Mouse (Mus musculus): ENCODE data around the gene Tmem200b.

Tmem200b gene

DNA sequence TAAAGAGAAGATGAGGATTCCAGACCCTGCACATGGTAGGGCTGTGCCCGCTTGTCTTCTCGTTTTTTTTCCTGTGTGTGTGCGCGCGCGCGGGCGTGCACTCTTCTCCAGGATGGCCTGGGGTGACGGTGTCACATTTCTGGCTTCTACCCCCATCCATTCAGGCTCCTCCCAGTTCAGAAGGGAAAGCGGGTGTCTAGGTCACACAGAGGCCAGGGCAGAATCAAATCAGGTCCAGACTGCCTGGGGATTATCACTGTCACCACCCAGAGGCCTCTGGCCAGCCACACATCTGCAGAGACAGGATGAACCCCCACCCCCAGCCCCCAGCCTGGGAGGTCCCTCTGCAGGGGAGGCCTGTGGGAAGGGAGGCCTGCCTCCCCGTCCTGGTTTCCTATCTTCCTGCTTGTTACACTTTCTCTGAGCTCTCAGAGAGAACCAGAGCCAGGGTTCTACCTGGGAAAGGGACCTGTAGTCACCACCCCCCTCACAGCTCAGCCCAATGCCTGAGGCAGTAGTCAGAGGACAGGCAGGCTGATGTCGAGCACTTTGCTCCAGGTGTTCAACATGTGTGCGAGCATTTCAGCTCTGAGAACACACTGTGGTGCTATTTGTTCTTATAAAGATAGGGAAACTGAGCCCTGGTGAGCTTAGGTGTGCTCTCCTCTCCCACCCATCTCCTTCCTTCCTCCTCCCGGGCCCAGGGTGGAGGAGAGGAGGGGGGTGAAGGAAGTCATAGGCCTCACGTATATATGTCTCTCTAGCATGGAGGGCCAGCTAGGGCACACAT, 2.7 kb upstream of the Tmem200b start:
- TF ChIP-seq GATA4 (IDR thresholded peaks at IDR 0.05; ENCODE audit: insufficient replicate concordance, low read length), result peak; percentile 38; the same call in 1 of the 2 replicates

DNA sequence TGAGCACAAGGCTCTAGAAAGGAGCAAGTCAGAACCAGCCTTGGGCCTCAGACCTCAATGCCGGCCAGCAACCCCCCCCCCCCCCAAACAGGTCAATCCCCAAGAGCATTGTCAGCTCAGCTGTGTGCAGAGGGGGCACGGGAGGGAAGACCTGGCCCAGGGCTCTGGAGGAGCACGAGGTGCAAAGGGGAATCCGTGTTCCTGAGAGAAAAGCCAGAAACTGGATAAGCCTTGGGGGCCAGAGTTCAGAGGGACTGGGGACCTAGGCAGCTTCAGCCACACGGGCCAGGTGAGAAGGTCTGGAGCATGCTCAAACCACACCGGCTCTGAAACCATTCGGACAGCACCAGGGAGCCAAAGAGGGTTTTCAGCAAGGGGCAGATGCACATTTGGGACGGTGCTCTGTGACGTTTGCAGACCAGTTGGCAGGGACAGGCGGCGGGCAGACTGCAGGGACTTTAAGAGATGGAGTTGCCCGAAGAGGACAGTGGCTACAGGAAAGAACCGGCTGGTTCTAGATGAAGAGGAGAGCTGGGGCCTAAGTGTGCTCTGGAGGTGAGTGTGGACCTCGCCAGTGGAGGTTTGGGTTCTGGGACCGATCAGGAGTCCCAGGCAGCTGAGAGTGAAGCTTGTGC, 1.9 kb upstream of the Tmem200b start:
- TF ChIP-seq GATA4 (IDR thresholded peaks at IDR 0.05; ENCODE audit: insufficient replicate concordance, low read length), result no peak

- TF ChIP-seq GATA4 (IDR thresholded peaks at IDR 0.05; ENCODE audit: insufficient replicate concordance, low read length), result no peak
These were observed 1.4 kb upstream of the Tmem200b start for GRCm38 (mm10) chr4:131920141-131920594.

GRCm38 (mm10) chr4:131920595-131921351, 798 bp upstream of the Tmem200b start:
- TF ChIP-seq GATA4 (IDR thresholded peaks at IDR 0.05; ENCODE audit: insufficient replicate concordance, low read length), result peak; percentile 53; the same call in 1 of the 2 replicates

DNA sequence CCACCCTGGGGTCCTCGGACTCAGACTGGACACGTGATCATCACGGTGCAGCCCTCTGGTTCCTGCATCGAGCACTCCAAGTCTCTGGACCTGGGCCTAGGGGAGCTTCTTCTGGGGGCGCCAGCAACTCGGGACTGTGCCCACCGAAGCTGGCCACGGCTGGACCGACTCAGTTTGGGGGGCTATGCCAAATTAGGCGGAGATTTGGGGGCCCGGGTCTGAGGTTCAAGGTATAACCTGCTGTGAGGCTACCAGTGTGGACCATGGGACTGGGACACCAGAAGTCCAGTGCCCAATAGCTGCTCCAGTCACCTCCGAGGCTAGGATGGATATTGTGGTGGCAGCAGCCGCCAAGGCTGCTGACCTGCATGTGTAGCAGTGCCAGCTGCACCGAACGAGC, 833 bp downstream of the Tmem200b start:
- TF ChIP-seq GATA4 (IDR thresholded peaks at IDR 0.05; ENCODE audit: insufficient replicate concordance, low read length), result no peak

GRCm38 (mm10) chr4:131924096-131924810, 2.7 kb downstream of the Tmem200b start:
- TF ChIP-seq GATA4 (IDR thresholded peaks at IDR 0.05; ENCODE audit: insufficient replicate concordance, low read length), result no peak

DNA sequence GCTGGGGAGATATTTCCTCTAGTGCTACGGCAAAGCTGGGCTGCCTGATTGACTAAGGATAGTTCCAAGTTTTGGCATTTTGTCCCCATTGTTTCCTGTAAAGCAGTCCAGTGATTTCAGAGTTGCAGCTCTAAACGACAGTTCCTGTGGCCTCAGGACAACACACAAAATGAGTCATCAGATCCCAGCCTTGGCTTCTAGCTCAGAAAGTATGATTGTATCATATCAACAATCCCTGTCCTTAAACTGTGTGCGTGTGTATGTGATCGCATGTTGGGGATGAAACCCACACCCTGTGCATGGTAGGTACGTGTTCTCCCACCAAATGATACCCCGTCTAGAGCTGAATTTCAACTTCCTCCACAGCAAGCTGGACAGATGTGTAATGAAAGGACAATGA, 7.6 kb downstream of the Tmem200b start:
- TF ChIP-seq GATA4 (IDR thresholded peaks at IDR 0.05; ENCODE audit: insufficient replicate concordance, low read length), result no peak; the same call in 1 of the 2 replicates

GRCm38 (mm10) chr4:131939459-131939858, 17.9 kb downstream of the Tmem200b start:
- TF ChIP-seq GATA4 (IDR thresholded peaks at IDR 0.05; ENCODE audit: insufficient replicate concordance, low read length), result no peak

GRCm38 (mm10) chr4:131940846-131941245, 19.3 kb downstream of the Tmem200b start:
- TF ChIP-seq GATA4 (IDR thresholded peaks at IDR 0.05; ENCODE audit: insufficient replicate concordance, low read length), result no peak

DNA sequence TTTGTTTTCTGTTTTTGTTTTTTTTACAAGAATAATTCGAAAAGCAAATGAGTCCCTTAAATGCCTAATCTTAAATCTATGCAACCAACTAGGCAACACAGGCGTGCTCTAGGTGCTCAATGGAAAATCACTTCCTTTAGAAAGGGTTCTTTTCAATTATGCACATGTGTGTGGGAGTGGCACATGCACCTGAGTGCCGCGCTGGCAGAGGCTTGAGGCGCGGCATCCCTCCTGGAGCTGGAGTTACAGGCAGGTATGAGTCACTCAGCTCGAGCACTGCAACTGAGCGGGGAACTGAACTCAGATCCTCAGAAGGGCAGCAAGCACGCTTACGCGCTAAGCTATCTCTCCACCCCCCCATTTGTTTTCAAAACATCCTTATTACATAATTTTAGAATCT, 26.3 kb downstream of the Tmem200b start:
- TF ChIP-seq GATA4 (IDR thresholded peaks at IDR 0.05; ENCODE audit: insufficient replicate concordance, low read length), result no peak

DNA sequence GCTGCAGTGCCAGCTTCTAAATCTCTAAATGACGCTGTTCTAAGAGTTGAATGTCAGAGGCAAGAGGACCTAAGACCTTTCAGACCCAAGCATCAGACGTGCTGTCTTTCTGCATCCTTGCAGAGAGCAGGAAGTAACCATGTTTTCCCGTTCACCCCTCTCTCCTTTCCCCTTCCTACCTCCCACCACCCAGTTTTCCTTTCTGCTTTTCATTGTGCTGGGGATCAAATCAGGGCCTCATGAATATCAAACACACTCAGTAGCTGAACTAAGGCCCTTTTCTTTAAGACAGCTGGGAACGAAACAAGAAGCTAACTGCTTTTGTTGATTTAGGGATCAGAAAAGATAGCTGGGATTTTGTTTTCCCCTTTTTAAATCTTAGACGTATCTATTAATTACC, 28.3 kb downstream of the Tmem200b start:
- no peak for TF ChIP-seq GATA4 (IDR thresholded peaks at IDR 0.05; ENCODE audit: insufficient replicate concordance, low read length)

DNA sequence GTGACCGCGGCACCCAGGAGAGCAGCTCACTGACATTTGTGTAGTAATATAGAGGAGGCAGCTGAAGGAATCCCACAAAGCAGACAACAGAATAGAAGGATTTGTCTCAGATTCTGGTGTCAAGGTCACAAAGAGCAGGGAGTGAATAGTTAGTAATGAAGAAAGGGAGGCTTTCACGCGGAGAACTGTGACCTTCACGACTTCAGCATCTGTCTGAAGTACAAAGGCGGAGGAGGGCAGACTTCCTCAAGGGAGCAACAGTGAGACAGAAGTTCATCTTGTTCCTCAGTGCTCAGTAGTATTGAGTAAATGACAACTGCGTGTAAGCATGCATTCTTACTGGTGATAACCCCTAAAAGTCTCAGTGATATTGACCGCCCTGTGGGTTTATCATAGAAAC, 29.1 kb downstream of the Tmem200b start:
- no peak for TF ChIP-seq GATA4 (IDR thresholded peaks at IDR 0.05; ENCODE audit: insufficient replicate concordance, low read length)

DNA sequence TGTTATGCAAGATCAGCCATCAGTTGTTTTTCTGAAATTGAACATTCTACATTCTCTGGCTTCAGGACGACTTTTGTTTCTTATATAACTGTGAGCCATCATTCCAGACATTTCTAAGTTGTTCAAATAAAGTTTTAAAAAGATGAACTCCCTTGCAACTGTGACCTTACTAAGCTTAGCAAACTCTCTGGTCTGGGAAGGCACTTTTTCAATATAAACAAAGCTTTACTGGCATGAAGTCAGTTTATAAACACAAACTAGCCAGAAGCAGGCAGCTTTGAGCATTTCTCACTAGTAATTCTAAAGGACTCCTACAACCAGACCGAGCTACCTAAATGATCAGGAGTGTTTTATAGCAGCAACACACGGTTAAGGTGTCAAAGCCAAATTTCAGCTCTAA, 35.6 kb downstream of the Tmem200b start:
- TF ChIP-seq GATA4 (IDR thresholded peaks at IDR 0.05; ENCODE audit: insufficient replicate concordance, low read length), result no peak

- TF ChIP-seq GATA4 (IDR thresholded peaks at IDR 0.05; ENCODE audit: insufficient replicate concordance, low read length), result no peak
These were observed 47.3 kb downstream of the Tmem200b start for GRCm38 (mm10) chr4:131968873-131969272.

DNA sequence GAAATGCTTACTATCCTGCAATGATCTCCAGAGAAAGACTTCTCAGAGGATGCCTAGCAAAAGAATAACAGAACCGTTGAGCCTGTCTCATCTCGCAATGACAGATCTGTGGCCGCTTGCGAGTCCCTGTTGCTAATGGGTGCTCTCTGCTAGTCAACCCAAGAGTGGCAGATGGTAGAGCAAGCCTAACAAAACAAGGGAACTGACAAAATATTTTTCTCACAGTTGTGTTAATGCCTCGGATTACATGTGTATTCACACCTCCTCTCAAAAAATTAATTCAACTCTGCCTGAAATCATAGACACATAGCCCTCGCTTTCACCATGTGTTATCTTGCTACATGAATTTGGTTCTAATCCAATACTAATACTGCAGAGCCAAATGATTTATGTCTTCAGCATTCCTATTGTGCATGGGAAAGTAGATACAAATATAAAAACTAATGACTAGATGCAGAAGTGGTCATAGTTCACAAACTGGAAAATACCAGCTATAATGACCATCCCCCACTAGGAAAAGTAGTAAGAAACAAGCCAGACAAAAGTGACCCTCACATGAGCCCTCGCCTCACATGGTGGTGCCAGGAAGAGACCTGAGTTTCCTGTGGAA, 48.8 kb downstream of the Tmem200b start:
- no peak for TF ChIP-seq GATA4 (IDR thresholded peaks at IDR 0.05; ENCODE audit: insufficient replicate concordance, low read length)

Measured in liver, adult (tissue).